Mouse (Mus musculus) left cerebral cortex, postnatal 25 days (tissue): ENCODE measurements around the gene Cyp4a29. TPM values are rescaled to one million over a fixed set of nuclear protein-coding genes. Genes with fewer than 3 reads are reported as not detected.
"Not testable (repeated sequence)": the region's sequence is repeated elsewhere in the genome, so short reads cannot be mapped to it uniquely, and the experiment has no call there.

ENCODE experiments used
- DNase-seq, 2 experiments: peaks; one replicate each; pipeline ENCODE4 v3.0.0; 2022; ENCODE audit warnings: low spot score in 2 of 2, mixed read lengths in 1 of 2
- intact Hi-C: fragments of 180-260 bp; cut with DNase I; formaldehyde crosslinking; loops from one replicate; pipeline ENCODE4 v1.15.1; 2025
- total RNA-seq, 2 experiments: library from RNA; stranded (reverse); gene quantifications; 2 replicates each; pipeline ENCODE4 v1.2.3; 2021

Cyp4a29 gene
- not detected for total RNA-seq

DNA sequence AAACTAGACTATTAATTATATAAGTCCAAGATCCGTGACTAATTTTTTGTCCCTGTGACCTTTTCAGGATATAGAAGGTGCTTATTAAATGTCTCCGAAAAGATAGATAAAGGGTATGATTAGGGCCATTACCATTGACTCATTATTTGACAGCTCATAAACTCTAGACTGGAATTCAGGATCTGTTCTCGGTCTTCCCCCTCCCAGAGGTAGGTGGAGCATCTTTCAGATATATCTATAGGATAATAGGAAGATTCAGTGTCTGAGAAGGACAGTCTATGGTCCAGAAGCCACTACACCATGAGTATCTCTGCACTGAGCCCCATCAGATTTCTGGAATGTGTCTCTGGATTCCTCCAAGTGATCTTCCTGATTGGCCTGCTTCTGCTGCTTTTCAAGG lies at the start of gene Cyp4a29:
Gene Cyp4a29 (plus strand): TSS at position 301 of the 400 bp plus-strand sequence.
- intact Hi-C loops: no loop called here
- DNase-seq: no peak

DNA sequence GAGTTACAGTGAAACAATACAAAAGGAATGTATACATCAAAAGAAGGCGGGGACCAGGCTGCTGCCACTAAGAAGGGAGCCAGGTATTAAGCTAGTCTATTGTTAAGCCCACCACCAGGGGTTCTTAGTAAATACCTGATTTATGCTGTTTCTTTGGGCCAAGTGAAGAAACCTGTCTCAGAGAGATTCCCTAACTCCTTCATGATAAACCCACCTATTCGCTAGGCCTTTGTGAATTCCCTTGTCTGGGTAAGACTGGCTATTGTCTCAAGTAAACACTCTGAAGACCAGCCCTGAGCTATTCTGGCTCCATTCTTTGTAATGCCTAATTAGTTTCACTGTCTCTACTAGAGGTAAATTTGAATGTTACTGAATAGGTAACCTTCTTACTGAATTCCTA lies 9.0 kb upstream of the Cyp4a29 start:
- DNase-seq, intact Hi-C loops: not testable (repeated sequence)

- intact Hi-C loops: no loop called here
- DNase-seq: no peak
Observed at GRCm38 (mm10) chr4:115236462-115237096, 5.3 kb upstream of the Cyp4a29 start.

DNA sequence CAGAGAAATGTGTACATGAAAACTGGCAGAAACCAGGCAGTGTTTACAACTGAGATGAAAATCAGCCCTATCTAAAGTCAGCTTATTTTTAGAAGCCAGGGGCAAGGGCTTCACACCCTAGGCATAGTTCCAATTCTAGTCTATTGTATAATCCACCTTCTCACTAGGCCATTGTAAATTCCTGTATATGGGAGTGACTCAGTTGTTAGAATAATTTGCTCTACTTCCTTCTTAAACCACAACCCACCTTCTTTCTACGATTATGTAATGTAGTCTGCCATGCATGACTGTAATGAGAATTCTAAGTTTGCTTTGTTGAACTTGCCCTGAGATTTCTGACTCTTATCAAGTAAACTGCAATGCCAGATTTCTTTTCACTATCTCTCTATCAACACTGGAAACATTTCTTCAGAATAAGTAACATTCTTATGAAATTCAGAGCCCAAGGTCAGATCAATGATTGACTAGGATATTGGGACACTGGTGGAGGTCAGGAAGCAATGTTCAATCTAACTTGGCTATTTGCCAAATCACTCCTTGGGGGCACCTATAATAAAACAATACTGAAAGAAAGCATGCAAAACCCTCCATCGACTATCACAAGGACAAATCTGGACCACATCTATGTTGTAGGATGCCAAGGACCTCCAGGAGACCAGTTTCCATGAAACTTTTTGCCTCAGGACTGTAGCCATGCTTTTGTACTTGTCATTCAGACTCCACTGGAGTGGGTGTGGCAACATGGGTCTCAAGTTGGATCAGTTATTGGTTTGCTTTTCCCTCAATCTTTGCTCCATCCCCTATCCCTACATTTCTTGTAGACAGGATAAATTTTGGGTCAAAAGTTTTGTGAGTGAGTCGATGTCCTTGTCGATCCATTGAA lies 23.0 kb downstream of the Cyp4a29 start:
- DNase-seq, intact Hi-C loops: not testable (repeated sequence)

GRCm38 (mm10) chr4:115278215-115278982 lies 36.5 kb downstream of the Cyp4a29 start:
- DNase-seq, intact Hi-C loops: not testable (repeated sequence)

DNA sequence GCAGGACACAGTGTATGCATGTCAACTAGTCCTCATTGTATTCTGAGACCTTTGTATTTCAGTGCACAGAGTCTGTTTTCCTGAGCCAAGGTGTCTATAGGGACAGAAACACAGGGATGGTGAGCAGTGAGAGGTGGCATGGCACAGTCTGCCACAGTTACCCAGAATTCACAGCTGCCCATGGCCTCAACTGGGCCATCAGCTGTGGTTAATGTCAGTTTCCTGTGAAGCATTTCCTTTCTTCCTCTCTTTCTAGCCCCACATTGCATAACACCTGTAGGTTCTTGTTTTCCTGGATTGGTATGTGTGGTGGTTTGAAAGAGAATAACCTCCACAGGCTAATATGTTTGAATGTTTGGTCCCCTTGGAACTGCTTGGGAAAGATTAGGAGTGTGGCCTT lies 38.5 kb downstream of the Cyp4a29 start:
- DNase-seq: no peak
- intact Hi-C loops: no loop called here

- DNase-seq, intact Hi-C loops: not testable (repeated sequence)
Observed at GRCm38 (mm10) chr4:115280779-115281178, 38.9 kb downstream of the Cyp4a29 start.

DNA sequence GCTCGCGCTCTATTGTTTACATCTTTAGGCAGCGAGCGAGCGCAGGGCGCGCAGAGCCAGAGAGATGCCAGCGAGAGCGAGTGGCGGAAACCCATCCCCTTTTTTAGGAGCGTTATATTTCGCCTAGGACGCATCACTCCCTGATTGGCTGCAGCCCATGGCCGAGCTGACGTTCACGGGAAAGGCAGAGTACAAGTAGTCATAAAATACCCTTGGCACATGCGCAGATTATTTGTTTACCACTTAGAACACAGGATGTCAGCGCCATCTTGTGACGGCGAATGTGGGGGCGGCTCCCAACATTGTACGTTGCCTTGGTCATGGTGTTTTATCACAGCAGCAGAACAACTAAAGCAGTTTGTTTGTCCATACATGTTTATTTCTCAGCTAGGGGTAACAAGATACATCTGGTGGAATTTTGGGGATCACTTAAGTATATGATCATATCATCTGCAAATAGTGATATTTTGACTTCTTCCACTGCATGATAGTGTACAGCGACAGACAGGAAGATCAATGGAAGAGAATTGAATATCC lies 39.4 kb downstream of the Cyp4a29 start:
- intact Hi-C loops, DNase-seq: not testable (repeated sequence)

DNA sequence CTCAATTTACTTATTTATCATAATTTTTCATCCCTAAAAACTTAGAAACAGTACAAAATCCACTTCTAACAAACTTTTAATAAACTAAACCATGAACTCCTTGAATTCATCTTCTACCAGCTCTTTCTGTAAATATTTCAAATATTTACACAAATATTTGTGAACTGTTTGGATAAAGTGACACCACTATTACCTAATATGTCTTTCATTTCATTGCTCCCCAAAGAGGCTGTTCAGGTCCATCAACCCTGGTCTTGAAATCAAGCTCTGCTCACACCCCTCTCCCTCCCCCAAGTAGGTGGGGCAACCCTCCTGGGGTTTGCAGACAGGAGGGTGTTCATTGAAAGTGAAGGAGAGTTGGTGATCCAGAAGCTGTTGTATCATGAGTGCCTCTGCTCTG lies 56.9 kb downstream of the Cyp4a29 start, which contains the start of gene Cyp4a12a:
Gene Cyp4a12a (plus strand): TSS at position 301 of the 400 bp plus-strand sequence.
- intact Hi-C loops, DNase-seq: not testable (repeated sequence)

Other genes with a start within 250 kb of the Cyp4a29 start
- gene Stil, start 241.9 kb upstream of the Cyp4a29 start, total RNA-seq: under 1 TPM; 0.41 to 0.60 TPM
- 1 to 10 TPM; 1.2 to 1.5 TPM for gene Tal1, start 185.7 kb upstream of the Cyp4a29 start, total RNA-seq
- gene Pdzk1ip1, start 153.4 kb upstream of the Cyp4a29 start, total RNA-seq: 1 to 10 TPM in 1 of 2 experiments, under 1 TPM in 1; 0.71 to 1.1 TPM
- gene Cyp4x1, start 107.8 kb upstream of the Cyp4a29 start, total RNA-seq: 10 to 100 TPM; 11.6 to 13.8 TPM
- not detected for gene Cyp4a12a, start 57.0 kb downstream of the Cyp4a29 start, total RNA-seq
- not detected for gene Cyp4a12b, start 169.5 kb downstream of the Cyp4a29 start, total RNA-seq
- not detected for gene Cyp4a30b, start 210.5 kb downstream of the Cyp4a29 start, total RNA-seq